Mouse (Mus musculus) forebrain, embryonic 14.5 days (tissue): ENCODE measurements at regions not wholly inside any gene's neighbourhood (a gene's known extent, or its start where the extent isn't known, plus 50 kb on each side); places are given as distances from the start of the nearest gene placed in this dataset.

ENCODE experiments used
- ATAC-seq: fragments of 200-750 bp; cut with Nextera tagmentation; 2 replicates; pipeline ENCODE4 v1.8.0; 2017; ENCODE audit warnings: mild to moderate bottlenecking, moderate library complexity
- DNase-seq: peaks from one replicate; pipeline ENCODE4 v3.0.0-alpha.2; 2015; ENCODE audit warnings: low spot score
- H3K27ac ChIP-seq: fragments of 300-500 bp; sonication (generic); 2 replicates; pipeline ENCODE4 v1.5.1; 2014; ENCODE audit warnings: low read depth, mild to moderate bottlenecking, control low read depth, low read length, moderate library complexity
- H3K27me3 ChIP-seq: fragments of 300-500 bp; sonication (generic); replicated peaks from 2 replicates; pipeline ENCODE4 v1.6.1; 2014; ENCODE audit warnings: low read length, control low read depth, mixed read lengths; ENCODE audit not compliant: control insufficient read depth, insufficient read depth
- H3K36me3 ChIP-seq: fragments of 300-500 bp; sonication (generic); 2 replicates; pipeline ENCODE4 v1.6.1; 2014; ENCODE audit warnings: low read length, control low read depth; ENCODE audit not compliant: control insufficient read depth, insufficient read depth
- H3K4me1 ChIP-seq: fragments of 300-500 bp; sonication (generic); 2 replicates; pipeline ENCODE4 v1.6.1; 2014; ENCODE audit warnings: antibody characterized with exemption, low read length, control low read depth; ENCODE audit not compliant: control insufficient read depth, insufficient read depth
- H3K4me2 ChIP-seq: fragments of 300-500 bp; sonication (generic); 2 replicates; pipeline ENCODE4 v1.6.1; 2014; ENCODE audit warnings: mild to moderate bottlenecking, control low read depth, low read length
- H3K4me3 ChIP-seq: fragments of 300-500 bp; sonication (generic); 2 replicates; pipeline ENCODE4 v1.5.1; 2014; ENCODE audit warnings: low read depth, low read length, control low read depth
- H3K9ac ChIP-seq: fragments of 300-500 bp; sonication (generic); 2 replicates; pipeline ENCODE4 v1.6.1; 2014; ENCODE audit warnings: mild to moderate bottlenecking, low read length, control low read depth, moderate library complexity
- H3K9me3 ChIP-seq: fragments of 300-500 bp; sonication (generic); replicated peaks from 2 replicates; pipeline ENCODE4 v1.6.1; 2016; ENCODE audit warnings: low read length, control low read depth, mixed read lengths; ENCODE audit not compliant: control insufficient read depth
- WGBS: fragments of 180-500 bp; shearing (Covaris S2); extraction: QIAGEN DNeasy Blood & Tissue Kit; methylation state at CpG from one replicate; pipeline ENCODE4 v1.1.7; 2014; 5-methylcytosine and 5-hydroxymethylcytosine counted together

- Histone ChIP-seq H3K4me3 (no peak overlapping the region), H3K36me3 (no peaks in the 10 kb centered on the region), H3K4me2 (no peak overlapping the region), H3K9me3 (no peaks in the 10 kb centered on the region), H3K4me1 (no peaks in the 10 kb centered on the region), H3K9ac (no peak overlapping the region), H3K27ac (no peak overlapping the region), H3K27me3 (no peaks in the 10 kb centered on the region)
- no peak for ATAC-seq
- DNase-seq = no peak
- 84% methylated on average over 5 of the region's 5 CpGs for WGBS
Observed at GRCm38 (mm10) chr10:122295921-122296425, 152.3 kb upstream of the Avpr1a start.

GRCm38 (mm10) chr10:122291611-122292010 is 156.7 kb upstream of the Avpr1a start:
- Histone ChIP-seq H3K4me1 (no peaks in the 10 kb centered on the region), H3K9ac (no peak overlapping the region), H3K4me3 (no peak overlapping the region), H3K36me3 (no peaks in the 10 kb centered on the region), H3K4me2 (no peak overlapping the region), H3K9me3 (no peaks in the 10 kb centered on the region), H3K27me3 (no peaks in the 10 kb centered on the region), H3K27ac (no peak overlapping the region)
- DNase-seq (no peak), ATAC-seq (no peak)
- WGBS = 93% methylated on average over 2 of the region's 2 CpGs

- no peak overlapping the region for H3K27ac ChIP-seq
- no peak overlapping the region for H3K4me2 ChIP-seq
Observed at GRCm38 (mm10) chr10:122291091-122291490, 157.2 kb upstream of the Avpr1a start.

GRCm38 (mm10) chr10:122274885-122275284 is 173.4 kb upstream of the Avpr1a start:
- H3K4me2 ChIP-seq = no peak overlapping the region
- H3K36me3 ChIP-seq = no peaks in the 10 kb centered on the region
- H3K27ac ChIP-seq = no peak overlapping the region
- H3K27me3 ChIP-seq = no peaks in the 10 kb centered on the region
- 81% methylated on average over 1 of the region's 1 CpGs for WGBS
- H3K4me3 ChIP-seq = no peak overlapping the region
- DNase-seq (no peak), ATAC-seq (no peak)
- H3K9ac ChIP-seq = no peak overlapping the region
- H3K4me1 ChIP-seq = no peaks in the 10 kb centered on the region
- H3K9me3 ChIP-seq = no peaks in the 10 kb centered on the region

More at GRCm38 (mm10) chr10:122291091-122291490, 157.2 kb upstream of the Avpr1a start:
- no peak overlapping the region for H3K4me3 ChIP-seq
- H3K9me3 ChIP-seq = no peaks in the 10 kb centered on the region
- DNase-seq (no peak), ATAC-seq (no peak)
- no peaks in the 10 kb centered on the region for H3K4me1 ChIP-seq
- 91% methylated on average over 5 of the region's 5 CpGs for WGBS
- H3K27me3 ChIP-seq = no peaks in the 10 kb centered on the region
- H3K36me3 ChIP-seq = no peaks in the 10 kb centered on the region
- H3K9ac ChIP-seq = no peak overlapping the region

- Histone ChIP-seq H3K9me3 (no peaks in the 10 kb centered on the region), H3K9ac (no peak overlapping the region), H3K4me2 (no peak overlapping the region), H3K4me1 (no peaks in the 10 kb centered on the region), H3K4me3 (no peak overlapping the region), H3K36me3 (no peaks in the 10 kb centered on the region), H3K27me3 (no peaks in the 10 kb centered on the region), H3K27ac (no peak overlapping the region)
- ATAC-seq (no peak), DNase-seq (no peak)
- 67% methylated on average over 3 of the region's 3 CpGs for WGBS
Observed at GRCm38 (mm10) chr10:122274181-122274580, 174.1 kb upstream of the Avpr1a start.

GRCm38 (mm10) chr10:122264070-122264469 is 166.9 kb upstream of the Rxylt1 start:
- ATAC-seq (no peak), DNase-seq (no peak)
- Histone ChIP-seq H3K4me2 (no peak overlapping the region), H3K9ac (no peak overlapping the region), H3K36me3 (no peaks in the 10 kb centered on the region), H3K4me1 (no peaks in the 10 kb centered on the region), H3K9me3 (no peaks in the 10 kb centered on the region), H3K4me3 (no peak overlapping the region), H3K27me3 (no peaks in the 10 kb centered on the region), H3K27ac (no peak overlapping the region)
- 56% methylated on average over 1 of the region's 1 CpGs for WGBS

- WGBS = 72% methylated on average over 4 of the region's 4 CpGs
- H3K4me1 ChIP-seq = no peaks in the 10 kb centered on the region
- no peak overlapping the region for H3K4me3 ChIP-seq
- H3K9me3 ChIP-seq = no peaks in the 10 kb centered on the region
- ATAC-seq (no peak), DNase-seq (no peak)
- H3K36me3 ChIP-seq = no peaks in the 10 kb centered on the region
- H3K4me2 ChIP-seq = no peak overlapping the region
- H3K27ac ChIP-seq = no peak overlapping the region
- no peaks in the 10 kb centered on the region for H3K27me3 ChIP-seq
- no peak overlapping the region for H3K9ac ChIP-seq
Observed at GRCm38 (mm10) chr10:122259354-122259753, 162.2 kb upstream of the Rxylt1 start.

- no peaks in the 10 kb centered on the region for H3K4me1 ChIP-seq
- WGBS = 91% methylated on average over 3 of the region's 3 CpGs
- no peak overlapping the region for H3K27ac ChIP-seq
- H3K4me2 ChIP-seq = no peak overlapping the region
- H3K27me3 ChIP-seq = no peaks in the 10 kb centered on the region
- no peak overlapping the region for H3K9ac ChIP-seq
- H3K9me3 ChIP-seq = no peaks in the 10 kb centered on the region
- H3K36me3 ChIP-seq = no peaks in the 10 kb centered on the region
- no peak overlapping the region for H3K4me3 ChIP-seq
- no peak for ATAC-seq
- no peak for DNase-seq
Observed at GRCm38 (mm10) chr10:122258711-122259110, 161.5 kb upstream of the Rxylt1 start.

GRCm38 (mm10) chr10:122231818-122232217 is 134.6 kb upstream of the Rxylt1 start:
- Histone ChIP-seq H3K9me3 (no peaks in the 10 kb centered on the region), H3K4me2 (no peak overlapping the region), H3K27me3 (no peaks in the 10 kb centered on the region), H3K4me1 (no peaks in the 10 kb centered on the region), H3K36me3 (no peaks in the 10 kb centered on the region), H3K9ac (no peak overlapping the region), H3K27ac (no peak overlapping the region), H3K4me3 (no peak overlapping the region)
- ATAC-seq = no peak
- 91% methylated on average over 7 of the region's 7 CpGs for WGBS
- no peak for DNase-seq
